Mouse (Mus musculus) urinary bladder, adult 2 months (tissue): ENCODE measurements around the gene Gkn1. TPM values are rescaled to one million over a fixed set of nuclear protein-coding genes. Genes with fewer than 3 reads are reported as not detected.

Experiments
- DNase-seq: peaks from one replicate; pipeline ENCODE4 v3.0.0; 2022; ENCODE audit warnings: low spot score
- polyA plus RNA-seq: library from polyadenylated mRNA; depleted of rRNA; stranded (reverse); fragments of >200 nt; gene quantifications from 2 replicates; pipeline ENCODE4 v1.2.3, GENCODE M21; 2012; rRNA removed

Gene Gkn1
- 0.06 TPM in 1 of 2 replicates, not detected in the other for polyA plus RNA-seq

DNA sequence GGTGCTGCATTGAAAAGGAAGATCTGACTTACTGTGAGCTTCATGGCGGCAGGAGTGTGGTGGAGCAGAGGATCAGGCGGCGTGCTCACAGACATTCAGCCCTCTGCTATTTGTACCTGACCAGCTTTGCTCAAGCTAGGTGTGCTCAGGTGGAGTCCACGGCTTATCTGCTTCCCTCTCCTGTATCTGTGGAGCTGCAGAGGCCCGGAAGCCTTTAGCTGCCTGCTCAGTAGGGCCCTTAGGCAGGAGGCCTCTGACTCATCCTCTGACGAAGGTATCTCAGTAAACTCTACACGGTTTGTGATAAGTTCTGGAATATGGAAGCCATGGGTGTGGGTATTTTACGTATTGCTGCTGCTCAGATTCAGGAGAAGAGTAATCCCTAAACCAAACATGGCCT, at the start of gene Gkn1:
Gkn1 (minus strand) TSS at position 114 of the 400 bp plus-strand sequence.
- DNase-seq: no peak

DNA sequence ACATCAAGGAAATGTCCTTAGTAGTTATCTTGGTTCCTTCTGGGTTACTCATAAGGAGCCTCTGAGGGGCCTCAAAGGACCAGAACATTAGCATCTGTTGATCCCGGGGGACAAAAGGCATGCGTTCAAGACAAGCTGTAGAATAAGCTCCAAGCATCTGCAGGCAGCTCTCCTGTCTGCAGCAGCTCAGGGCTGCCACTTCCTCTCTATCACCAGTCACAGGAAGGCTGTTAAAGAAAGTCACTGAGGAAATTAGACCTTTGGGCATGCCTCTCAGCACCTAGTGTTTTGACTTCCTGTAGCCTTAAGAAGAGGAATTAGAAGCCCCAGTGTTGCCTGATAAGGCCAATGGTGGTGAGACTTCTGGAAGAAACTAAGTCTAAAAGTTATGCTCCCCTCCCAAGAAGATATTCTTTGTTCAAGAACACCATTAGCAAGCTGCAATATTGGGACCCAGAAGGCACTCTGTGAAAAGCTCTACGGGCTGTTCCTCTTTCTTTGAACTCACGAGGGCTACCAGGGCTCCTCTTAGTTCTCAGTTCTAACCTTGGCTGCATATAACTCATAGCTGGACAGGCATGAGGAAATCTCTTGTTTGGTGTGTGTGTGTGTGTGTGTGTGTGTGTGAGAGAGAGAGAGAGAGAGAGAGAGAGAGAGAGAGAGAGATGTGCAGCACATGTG, 49.3 kb upstream of the Gkn1 start:
- no peak for DNase-seq

DNA sequence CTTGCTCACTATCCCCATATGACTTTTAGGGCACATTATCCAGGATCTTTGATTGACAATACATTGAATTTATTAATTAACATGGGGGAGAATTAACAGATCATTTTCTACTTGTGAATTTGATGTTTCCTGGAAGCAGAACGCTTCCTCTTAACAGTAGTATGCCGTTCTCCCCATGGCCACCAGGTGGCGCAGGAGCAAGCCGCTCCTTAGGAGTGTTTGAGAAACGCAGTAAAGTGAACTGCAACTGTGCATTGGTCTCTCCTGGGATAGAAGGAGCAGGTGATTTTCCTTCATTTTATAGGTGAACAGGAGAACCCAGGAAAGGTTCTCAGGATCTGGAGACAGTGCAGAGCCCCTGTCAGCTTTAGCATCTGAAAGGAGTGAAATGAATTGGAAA, 48.4 kb upstream of the Gkn1 start:
- peak; percentile 51 for DNase-seq

DNA sequence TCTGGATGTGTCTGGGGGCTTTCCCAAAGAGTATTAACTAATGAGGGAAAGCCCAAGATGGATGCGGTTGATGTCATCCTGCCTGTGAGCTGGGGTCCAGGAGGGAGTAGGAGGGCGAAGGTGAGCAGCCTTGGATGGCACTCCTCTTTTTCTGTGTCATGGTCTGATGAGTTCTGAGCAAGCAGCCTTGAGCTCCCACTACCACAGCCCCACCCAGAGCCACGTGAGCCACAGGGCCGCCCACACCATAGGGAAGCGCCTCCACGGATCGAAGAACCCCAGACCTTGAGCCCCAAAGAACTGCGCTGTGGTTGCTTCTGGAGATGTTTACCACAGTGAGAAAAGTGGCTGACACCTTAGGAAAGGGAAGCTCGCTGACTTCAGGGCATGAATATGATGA, 44.0 kb upstream of the Gkn1 start:
- no peak for DNase-seq

DNA sequence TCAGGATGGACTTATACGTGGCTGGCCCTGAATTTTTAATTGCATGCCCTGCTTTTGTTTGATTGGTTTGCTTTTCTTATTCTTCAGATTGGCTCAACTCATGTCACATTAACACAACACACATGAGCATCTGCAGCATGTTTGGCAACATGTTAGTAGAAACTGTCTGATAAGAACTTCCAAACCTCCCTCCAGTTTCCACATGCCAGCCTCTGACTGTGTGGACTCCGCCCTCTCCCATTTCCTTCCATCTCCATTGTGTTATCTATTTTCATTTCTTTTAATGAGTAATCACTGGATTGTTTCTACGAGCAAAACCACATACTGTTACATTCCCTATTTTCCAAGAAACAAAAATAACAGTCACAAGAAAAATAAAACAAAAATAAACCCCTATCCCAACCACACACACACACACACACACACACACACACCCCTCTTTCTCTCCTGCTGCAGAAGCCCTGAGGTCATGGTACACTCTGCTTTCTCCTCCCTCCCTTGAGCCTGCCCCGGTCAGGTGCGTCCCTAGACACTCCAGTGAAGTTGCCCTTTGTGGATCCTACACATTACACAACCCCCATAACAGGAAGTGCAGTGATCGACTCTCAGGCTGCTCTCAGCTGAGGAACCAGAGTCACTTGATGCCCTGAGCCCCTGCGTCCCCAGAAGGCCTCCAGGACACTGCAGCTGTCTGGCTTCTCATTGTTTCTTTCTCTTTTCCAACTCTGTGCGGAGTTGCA, 42.9 kb upstream of the Gkn1 start:
- no peak for DNase-seq

DNA sequence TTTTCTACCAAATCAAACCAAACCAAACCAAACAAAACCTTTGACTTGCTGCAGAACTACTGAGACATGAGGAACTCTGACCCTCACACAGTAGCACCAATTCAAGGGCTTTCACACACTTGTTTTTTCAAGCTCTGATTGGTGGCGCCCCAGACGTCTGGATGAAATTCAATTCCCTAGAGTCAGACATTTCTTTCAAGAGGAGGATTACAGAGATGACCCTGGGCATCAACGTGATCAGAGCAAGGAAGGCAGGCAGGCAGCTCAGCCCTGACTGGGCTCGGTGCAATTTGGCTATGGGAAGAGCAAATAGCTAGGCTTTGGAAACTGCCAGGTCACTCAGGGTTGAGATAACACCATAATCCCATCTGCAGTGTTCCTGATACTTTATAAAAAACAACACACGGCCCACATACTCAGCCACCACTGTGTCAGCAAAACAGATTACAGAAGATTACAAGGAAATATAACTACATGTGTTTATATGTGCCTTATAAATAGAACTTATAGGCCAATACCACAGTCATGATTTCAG, 38.8 kb upstream of the Gkn1 start:
- DNase-seq: no peak

DNA sequence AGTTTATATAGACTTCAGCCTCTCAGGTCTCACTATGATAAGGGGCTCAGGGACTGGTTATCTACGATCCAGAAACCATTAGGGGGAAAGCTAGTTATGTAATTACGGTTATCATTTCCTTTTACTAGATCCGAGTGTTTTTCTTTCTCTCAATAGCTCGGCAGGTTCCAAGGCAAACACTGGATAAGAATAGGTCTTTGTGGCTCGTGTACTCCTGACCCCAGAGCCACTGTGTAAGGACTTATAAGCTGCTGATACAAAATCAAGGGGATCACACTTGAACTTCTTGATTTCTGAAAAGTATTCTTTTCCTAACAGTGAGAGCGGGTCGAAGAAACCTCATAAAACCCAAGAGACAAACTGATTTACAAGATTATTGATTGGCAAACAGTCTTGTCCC, 38.1 kb upstream of the Gkn1 start, which contains the start of gene Gkn3:
Gkn3 (minus strand) TSS at position 59 of the 400 bp plus-strand sequence.
- no peak for DNase-seq

DNA sequence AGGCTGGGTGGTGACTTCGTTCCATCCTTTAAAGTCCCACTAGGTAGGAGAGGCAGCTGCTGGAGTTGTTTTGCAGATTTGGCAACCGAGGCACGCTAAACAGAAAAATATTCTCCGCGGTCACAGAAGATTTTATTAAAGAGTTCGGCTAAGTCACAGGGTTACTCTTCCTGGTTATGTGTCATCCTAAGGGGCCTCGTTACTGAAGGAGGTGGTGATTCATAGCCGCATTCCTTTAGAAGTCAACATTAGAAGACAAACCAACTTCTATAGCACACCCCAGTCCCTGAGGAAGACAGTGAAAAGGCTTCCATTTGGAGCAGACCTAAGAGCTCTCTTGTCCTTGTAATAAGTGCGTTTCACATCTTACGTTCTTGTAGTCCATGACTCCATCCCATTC, 35.9 kb upstream of the Gkn1 start:
- DNase-seq: no peak

DNA sequence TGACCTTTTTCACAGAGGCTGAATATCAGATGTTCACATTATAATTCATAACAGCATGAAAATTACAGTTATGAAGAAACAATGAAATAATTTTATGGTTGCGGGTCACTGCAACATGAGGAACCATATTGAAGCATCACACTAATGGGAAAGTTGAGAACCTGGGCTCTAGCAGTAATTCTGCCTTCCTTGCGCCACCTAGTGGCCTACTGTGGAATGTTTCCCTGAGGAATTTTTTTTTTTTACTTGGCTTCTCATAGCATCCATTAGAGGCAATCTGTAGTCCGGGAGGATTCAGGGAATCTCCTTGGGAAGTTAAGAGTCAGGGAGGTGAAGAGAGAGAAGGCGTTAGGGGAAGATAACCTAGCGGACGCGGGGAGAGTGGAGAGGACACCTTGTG, 35.5 kb upstream of the Gkn1 start:
- DNase-seq: no peak

DNA sequence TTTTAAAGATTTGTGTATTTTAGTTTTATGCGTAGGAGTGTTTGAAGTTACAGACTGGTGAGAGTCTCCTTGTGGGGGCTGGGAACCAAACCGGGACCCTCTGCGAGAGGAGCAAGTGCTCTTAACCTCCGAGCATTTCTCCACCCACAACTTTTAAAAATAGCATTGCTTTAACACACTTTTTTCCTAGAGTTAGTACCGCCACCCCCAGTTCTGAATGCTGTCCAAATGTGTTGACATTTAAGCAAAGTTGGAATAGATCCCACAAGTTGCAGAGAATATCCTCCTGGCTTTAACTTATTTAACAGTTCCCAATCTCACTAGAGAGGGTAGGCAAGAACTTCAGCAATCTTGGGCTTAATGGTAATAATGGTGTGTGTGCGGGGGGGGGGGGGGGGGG, 34.0 kb upstream of the Gkn1 start:
- no peak for DNase-seq

DNA sequence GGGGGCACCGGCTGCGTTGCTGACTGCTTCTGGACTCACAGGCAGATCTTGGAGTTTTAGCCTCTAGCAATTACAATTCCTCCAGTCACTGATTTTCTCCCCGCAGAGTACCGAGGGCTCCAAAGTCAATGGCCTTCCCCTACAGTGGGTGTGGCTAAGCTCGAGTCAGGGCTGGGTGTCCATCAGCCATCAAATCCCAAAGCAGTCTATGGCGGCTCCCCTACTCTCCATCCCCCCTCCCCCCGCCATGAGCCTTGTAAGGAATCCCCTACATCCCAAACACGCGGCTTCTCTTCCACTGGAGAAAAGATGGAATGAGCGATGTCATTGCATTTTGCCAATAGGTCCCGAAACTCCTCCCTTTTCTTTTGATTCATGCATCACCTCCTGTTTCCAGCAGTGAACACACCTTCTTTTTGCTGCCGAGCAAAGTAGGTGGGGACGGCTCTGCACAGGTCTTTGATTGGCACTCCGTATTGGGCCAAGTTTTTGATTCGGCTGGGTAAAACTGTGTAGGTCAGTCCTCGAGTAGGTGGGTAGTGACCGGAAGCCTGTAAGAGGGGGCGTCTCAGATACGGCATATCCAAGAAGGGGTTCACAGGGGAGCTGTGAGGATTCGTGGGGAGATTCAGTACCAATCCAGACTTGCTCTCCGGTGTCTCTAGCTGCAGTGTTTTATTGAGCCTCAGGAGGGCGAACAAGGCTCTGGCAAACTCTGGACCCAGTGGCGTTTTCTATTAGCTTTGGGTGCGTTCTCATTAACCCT, 33.4 kb upstream of the Gkn1 start:
- no peak for DNase-seq

DNA sequence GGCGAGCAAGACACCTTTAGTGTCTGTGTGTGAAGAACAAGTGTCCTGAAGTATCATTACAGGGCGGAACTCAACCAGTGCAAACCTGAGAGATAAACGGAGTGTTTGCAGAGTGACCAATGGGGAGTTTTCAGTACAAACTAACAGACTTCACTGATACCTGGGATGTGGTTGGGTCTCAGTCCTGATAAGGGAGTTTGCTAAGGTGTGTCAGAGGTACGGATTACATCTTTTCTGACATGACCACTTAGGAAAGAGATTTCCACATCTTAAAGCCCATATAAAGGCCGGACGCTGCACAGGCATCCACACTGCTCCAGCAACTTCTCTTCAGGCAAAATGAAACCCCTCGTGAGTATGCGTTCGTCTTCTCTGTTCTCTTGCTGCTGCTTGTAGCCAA, 22.3 kb upstream of the Gkn1 start, which contains the start of gene Gkn2:
Gkn2 (plus strand) TSS at position 301 of the 400 bp plus-strand sequence.
- DNase-seq: no peak

DNA sequence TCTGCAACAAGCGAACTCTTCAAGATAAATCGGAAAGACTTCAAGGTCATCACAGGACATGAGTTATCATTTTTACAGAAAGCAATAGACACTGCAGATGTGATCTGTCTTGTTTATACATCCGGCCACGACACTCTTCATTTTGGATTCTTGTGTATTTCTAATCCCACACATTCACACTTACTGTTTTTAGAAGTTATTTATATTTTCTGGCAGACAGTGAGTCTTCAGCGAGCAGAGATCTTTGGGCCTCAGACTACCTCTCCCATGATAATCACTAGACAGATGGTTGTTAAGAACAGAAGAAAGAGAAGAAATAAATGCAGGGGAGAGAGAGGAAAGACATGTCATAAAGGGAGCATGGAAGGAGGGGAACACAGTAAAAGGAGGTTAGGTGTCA, 18.5 kb upstream of the Gkn1 start:
- DNase-seq: no peak

DNA sequence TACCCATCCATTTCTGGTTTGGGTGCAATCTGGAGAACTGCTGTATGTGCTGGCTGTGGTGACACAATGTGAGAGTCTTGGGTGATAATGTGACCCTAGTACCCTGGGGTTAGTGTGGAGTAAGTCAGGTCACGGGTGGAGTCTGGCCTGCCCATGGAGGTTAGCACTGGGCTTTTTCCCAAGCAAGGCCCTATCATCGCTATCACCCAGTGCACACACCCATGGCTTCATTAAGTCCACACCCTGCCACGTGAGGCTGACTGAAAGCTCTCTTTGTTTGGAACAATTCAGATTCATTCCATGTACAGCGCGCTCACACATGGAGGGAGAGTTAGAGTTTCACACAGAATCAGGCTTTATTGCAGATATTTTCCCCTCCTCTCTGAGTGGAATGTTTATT, 3.7 kb upstream of the Gkn1 start:
- DNase-seq: no peak

DNA sequence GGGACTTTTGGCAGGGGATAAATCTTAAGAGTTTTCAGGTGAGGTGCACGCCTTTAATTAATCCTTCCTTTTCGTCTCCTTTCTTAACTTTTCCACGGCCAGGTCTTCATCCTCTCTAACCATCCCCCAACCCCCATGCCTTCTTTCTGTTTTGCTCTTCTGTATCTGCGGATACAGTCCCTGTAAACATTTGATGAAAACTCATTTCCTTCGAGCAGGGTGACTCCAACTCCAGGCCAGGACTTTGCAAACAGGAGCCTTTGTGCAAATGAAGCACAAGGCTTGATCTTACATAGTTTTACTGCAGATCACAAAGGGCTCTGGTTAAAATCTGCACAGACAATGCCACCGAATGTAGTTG, 14.8 kb downstream of the Gkn1 start:
- DNase-seq: no peak

DNA sequence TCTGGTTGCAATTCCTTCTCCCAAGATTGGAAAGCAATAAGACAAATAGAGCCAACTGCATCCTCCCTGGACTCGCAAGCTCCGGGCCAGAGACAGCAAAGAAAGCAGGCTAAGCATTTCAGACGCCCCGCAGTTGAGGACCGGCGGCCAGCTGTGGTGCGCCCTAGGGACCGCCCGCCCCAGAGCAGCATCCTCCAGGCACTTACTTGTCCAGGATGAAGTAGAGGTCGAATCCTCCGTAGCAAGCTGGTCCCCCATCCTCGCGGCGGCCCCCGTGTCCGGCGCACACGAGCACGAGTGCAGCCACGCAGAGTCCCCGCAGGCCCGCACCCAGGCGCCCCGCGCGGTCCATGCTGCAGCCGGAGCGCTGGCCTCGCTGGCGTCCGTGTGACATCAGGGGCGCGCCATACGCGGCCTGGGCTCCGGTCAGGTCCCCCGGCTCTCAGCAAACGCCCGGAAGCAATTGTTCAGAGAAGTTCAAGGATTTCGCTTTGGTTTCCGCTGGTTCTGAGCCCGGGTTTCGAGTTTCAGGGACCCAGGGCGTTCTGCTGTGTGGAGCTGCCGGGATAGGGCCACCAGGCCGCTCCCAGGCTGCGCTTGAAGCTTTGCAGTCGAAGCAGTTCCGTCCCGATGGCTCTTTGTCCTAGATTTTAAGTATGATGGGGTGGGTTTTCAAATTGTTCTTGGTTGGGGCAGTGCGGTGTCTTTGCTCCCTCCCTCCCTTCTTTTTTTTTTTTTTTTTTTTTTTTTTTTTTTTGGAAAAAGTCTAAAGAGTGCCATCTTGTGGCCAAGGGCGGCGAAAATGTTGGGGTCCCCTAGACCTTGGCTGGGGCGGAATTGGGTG, 15.4 kb downstream of the Gkn1 start, which contains the start of gene Antxr1:
Antxr1 (minus strand) TSS at position 731 of the 844 bp plus-strand sequence.
- peak; percentile 56 for DNase-seq

DNA sequence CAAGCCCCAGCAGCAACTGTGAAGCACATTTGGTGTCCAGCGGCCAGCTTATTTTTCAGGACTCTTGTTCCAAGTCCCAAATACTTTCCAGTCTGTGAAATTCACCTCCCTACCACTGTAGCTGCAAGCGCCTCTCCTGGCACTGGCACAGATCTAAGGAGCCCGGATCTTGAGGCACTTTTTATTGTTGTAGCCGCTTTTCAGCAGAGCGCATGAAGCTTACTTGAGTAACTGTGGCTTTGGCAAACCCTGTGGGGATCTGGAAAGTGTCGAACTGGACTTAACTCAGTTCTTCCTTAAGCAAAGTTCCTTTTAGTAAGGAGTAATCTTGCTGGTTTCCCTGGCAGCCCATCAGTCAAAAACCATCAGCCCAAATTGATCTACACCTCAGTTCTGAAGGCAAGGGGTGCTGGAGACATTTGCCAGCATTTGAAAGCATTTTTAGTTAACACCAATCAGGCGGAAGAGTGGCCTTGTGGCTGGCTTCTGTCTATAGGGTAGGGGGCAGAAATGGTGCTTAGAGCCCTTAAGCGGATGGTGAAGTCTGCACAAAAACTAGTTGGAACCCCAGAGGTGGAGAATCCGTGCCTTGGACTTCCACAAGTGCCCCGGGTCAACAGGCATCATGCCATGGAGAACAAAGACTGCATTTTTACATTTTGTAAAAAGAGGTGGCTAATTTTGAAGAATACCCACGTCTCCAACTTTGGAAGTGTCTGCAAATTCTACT, 16.2 kb downstream of the Gkn1 start:
- DNase-seq: no peak

DNA sequence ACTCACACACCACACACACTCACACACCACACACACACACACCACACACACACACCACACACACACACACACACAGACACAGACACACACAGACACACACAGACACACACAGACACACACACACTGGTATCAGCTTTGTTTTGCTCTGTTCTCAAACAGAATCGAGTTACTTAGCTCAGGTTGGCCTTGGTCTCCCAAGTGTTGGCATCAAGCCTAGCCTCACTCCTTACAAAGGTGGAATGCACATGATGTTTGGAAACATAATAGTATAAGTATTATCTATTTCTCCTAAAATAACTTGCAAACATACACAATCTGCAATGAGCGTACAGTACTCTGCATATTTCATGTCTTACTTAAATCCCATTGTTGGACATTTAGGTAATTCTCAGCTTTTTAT, 18.4 kb downstream of the Gkn1 start:
- DNase-seq: no peak

DNA sequence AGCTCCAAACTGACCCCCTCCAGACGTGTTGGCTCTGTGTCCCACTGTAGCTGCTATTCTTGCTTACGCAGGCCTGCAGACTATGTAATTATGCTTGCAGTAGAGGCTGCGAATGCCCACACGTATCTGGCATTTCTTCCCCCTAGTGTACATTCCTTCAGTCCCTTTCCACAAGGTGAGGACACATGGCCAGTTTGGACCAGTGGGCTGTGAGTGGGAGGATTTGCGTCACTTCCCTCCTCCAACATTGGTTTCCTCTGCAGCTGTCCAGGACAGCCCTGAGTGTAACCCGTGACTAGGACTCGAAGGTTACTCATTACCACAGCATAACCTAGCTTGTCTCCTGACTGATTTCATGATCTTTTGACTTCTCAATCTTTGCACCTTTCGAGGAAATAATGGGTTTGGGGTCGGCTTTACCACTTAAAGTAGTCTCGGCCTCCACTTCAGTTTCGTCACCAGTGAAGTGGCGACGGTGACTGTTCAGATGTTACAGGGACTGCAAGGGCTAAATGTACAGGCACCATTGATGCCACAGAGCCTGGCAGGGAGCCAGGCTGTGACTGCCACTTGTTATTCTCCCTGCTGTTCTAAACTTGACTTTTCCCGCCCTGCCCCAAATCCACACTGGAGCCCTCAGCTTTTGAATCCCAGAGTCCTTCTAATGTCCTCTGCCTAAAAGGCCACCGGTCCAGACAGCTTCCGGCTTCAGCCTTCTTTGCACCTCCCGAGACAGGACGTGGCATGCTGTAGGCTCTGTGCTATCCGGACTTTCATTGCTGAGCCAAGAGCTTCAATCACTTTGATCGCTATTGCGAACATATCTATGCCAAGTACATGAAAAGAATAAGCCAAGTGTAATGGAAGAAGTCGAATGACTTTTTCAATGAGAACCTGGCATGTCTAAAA, 22.2 kb downstream of the Gkn1 start:
- no peak for DNase-seq

DNA sequence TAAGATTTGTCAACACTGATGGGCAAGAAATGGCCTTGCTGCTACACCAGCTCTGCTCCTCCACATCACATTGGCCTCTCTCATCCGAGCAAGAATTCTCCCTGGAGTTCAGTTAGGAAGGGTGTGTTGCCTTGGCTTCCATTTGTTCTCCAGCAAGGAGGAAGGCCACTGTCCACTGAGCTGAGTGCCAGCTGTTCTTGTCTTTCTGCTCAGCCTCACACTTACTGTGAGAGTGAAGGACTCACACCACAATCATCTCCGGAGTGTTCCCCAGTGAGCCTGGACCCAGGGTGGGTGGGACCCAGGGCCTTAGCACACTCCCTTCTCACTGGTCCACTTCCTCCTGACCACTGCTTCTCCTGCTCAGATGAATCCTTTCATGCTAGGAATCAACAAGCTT, 23.8 kb downstream of the Gkn1 start:
- no peak for DNase-seq
